Mouse (Mus musculus) MEL (cell line): ENCODE data around the gene Bora. TPM values are rescaled to one million over a fixed set of nuclear protein-coding genes. Genes with fewer than 3 reads are reported as not detected.

Experiments used
- DNase-seq: peaks from one replicate; pipeline ENCODE4 v3.0.0; 2011; ENCODE audit warnings: low read depth, low spot score
- H3K27ac ChIP-seq: 2 replicates; pipeline ENCODE4 v1.5.1; 2012; ENCODE audit warnings: low read depth, mild to moderate bottlenecking, control low read depth, low read length, moderate library complexity; ENCODE audit not compliant: control insufficient read depth
- H3K27me3 ChIP-seq, 2 experiments: fragments of 150-350 bp in 1 of 2; sonication (generic) in 1 of 2; 2 replicates each; pipeline ENCODE4 v1.6.1; 2012; ENCODE audit warnings: low read length in 2 of 2, mild to moderate bottlenecking in 2 of 2, improper control_type of control experiment in 1 of 2, moderate library complexity in 1 of 2; ENCODE audit not compliant: insufficient read depth in 2 of 2, control insufficient read depth in 1 of 2
- H3K36me3 ChIP-seq, 2 experiments: 2 replicates each; pipeline ENCODE4 v1.6.1; 2012 to 2014; ENCODE audit warnings: low read length in 2 of 2, improper control_type of control experiment in 1 of 2, inconsistent platforms in 1 of 2, mild to moderate bottlenecking in 1 of 2; ENCODE audit not compliant: insufficient read depth in 2 of 2, control insufficient read depth in 1 of 2
- H3K4me1 ChIP-seq, 2 experiments: fragments of 150-350 bp in 1 of 2; sonication (generic) in 1 of 2; 2 replicates each; pipeline ENCODE4 v1.6.1; 2012; ENCODE audit warnings: low read length in 2 of 2, improper control_type of control experiment in 1 of 2, mild to moderate bottlenecking in 1 of 2; ENCODE audit not compliant: insufficient read depth in 2 of 2, control insufficient read depth in 1 of 2
- H3K4me3 ChIP-seq, 2 experiments: fragments of 150-350 bp in 1 of 2; sonication (generic) in 1 of 2; 2 replicates each; pipeline ENCODE4 v1.5.1; 2012; ENCODE audit warnings: low read depth in 2 of 2, low read length in 2 of 2, mild to moderate bottlenecking in 2 of 2, moderate library complexity in 2 of 2, control low read depth in 1 of 2, improper control_type of control experiment in 1 of 2; ENCODE audit not compliant: control insufficient read depth in 1 of 2, insufficient read depth in 1 of 2
- H3K79me2 ChIP-seq: 2 replicates; pipeline ENCODE4 v1.6.1; 2012; ENCODE audit warnings: mild to moderate bottlenecking, low read length, moderate library complexity; ENCODE audit not compliant: control insufficient read depth, poor library complexity, insufficient read depth
- H3K9ac ChIP-seq: 2 replicates; pipeline ENCODE4 v1.6.1; 2012; ENCODE audit warnings: low read depth, mild to moderate bottlenecking, control low read depth, low read length, moderate library complexity; ENCODE audit not compliant: control insufficient read depth, poor library complexity, severe bottlenecking
- H3K9me3 ChIP-seq: fragments of 150-350 bp; sonication (generic); replicated peaks from 2 replicates; pipeline ENCODE4 v1.6.1; 2012; ENCODE audit warnings: mild to moderate bottlenecking, low read length, improper control_type of control experiment, moderate library complexity; ENCODE audit not compliant: insufficient read depth
- BHLHE40 ChIP-seq: IDR thresholded peaks from 2 replicates; pipeline ENCODE4 v1.6.1; 2012; ENCODE audit warnings: low read depth, mild to moderate bottlenecking, inconsistent platforms, low read length, improper control_type of control experiment, borderline replicate concordance
- CHD1 ChIP-seq: IDR thresholded peaks from 2 replicates; pipeline ENCODE4 v1.6.1; 2012; ENCODE audit warnings: low read depth, mild to moderate bottlenecking, inconsistent platforms, low read length, improper control_type of control experiment
- CHD2 ChIP-seq: IDR thresholded peaks from 2 replicates; pipeline ENCODE4 v1.6.1; 2011; ENCODE audit warnings: low read length, improper control_type of control experiment
- CTCF ChIP-seq, 3 experiments: IDR thresholded peaks in 2 of 3; conservative IDR thresholded peaks in 1 of 3; 2 replicates each; pipeline ENCODE4 v1.5.1; 2011 to 2012; ENCODE audit warnings: low read length in 3 of 3, low read depth in 2 of 3, mild to moderate bottlenecking in 2 of 3, improper control_type of control experiment in 1 of 3, inconsistent platforms in 1 of 3, mixed read lengths in 1 of 3, moderate library complexity in 1 of 3; ENCODE audit not compliant: control insufficient read depth in 1 of 3, insufficient read depth in 1 of 3, poor library complexity in 1 of 3, severe bottlenecking in 1 of 3
- E2F4 ChIP-seq: IDR thresholded peaks from 2 replicates; pipeline ENCODE4 v1.6.1; 2011; ENCODE audit warnings: low read depth, low read length, improper control_type of control experiment, borderline replicate concordance
- ELF1 ChIP-seq: IDR thresholded peaks from 2 replicates; pipeline ENCODE4 v1.6.1; 2014; ENCODE audit warnings: low read depth, mild to moderate bottlenecking, inconsistent platforms, low read length, improper control_type of control experiment, moderate library complexity
- GATA1 ChIP-seq: IDR thresholded peaks from 2 replicates; pipeline ENCODE4 v1.6.1; 2011; ENCODE audit warnings: low read depth, low read length, improper control_type of control experiment
- HCFC1 ChIP-seq: IDR thresholded peaks from 2 replicates; pipeline ENCODE4 v1.6.1; 2012; ENCODE audit warnings: low read depth, mild to moderate bottlenecking, inconsistent platforms, low read length, improper control_type of control experiment, moderate library complexity
- JUND ChIP-seq: IDR thresholded peaks from 2 replicates; pipeline ENCODE4 v1.6.1; 2011; ENCODE audit warnings: low read depth, mild to moderate bottlenecking, improper control_type of control experiment, low read length
- KAT2A ChIP-seq: conservative IDR thresholded peaks from 2 replicates; pipeline ENCODE4 v1.6.1; 2012; ENCODE audit warnings: low read depth, low read length, improper control_type of control experiment, inconsistent platforms
- MAX ChIP-seq: IDR thresholded peaks from 2 replicates; pipeline ENCODE4 v1.6.1; 2011; ENCODE audit warnings: low read length, improper control_type of control experiment
- MAZ ChIP-seq: IDR thresholded peaks from 2 replicates; pipeline ENCODE4 v1.6.1; 2012; ENCODE audit warnings: low read depth, mild to moderate bottlenecking, inconsistent platforms, low read length, improper control_type of control experiment
- MEF2A ChIP-seq: IDR thresholded peaks from 2 replicates; pipeline ENCODE4 v1.6.1; 2014; ENCODE audit warnings: low read depth, mild to moderate bottlenecking, inconsistent platforms, low read length, improper control_type of control experiment; ENCODE audit not compliant: poor library complexity, insufficient replicate concordance, severe bottlenecking; ENCODE audit errors: extremely low read depth
- MXI1 ChIP-seq: IDR thresholded peaks from 2 replicates; pipeline ENCODE4 v1.6.1; 2011; ENCODE audit warnings: mild to moderate bottlenecking, low read depth, low read length, improper control_type of control experiment
- MYB ChIP-seq: IDR thresholded peaks from 2 replicates; pipeline ENCODE4 v1.6.1; 2011; ENCODE audit warnings: mild to moderate bottlenecking, low read depth, low read length, improper control_type of control experiment
- MYC ChIP-seq: IDR thresholded peaks from 2 replicates; pipeline ENCODE4 v1.6.1; 2011; ENCODE audit warnings: low read depth, mild to moderate bottlenecking, low read length, improper control_type of control experiment, moderate library complexity
- NELFE ChIP-seq: IDR thresholded peaks from 2 replicates; pipeline ENCODE4 v1.6.1; 2011; ENCODE audit warnings: low read depth, low read length, improper control_type of control experiment
- NRF1 ChIP-seq: IDR thresholded peaks from 2 replicates; pipeline ENCODE4 v1.6.1; 2014; ENCODE audit warnings: low read depth, mild to moderate bottlenecking, inconsistent platforms, low read length, improper control_type of control experiment, moderate library complexity; ENCODE audit not compliant: poor library complexity, insufficient read depth, severe bottlenecking
- POLR2A ChIP-seq, 2 experiments: IDR thresholded peaks; 2 replicates each; pipeline ENCODE4 v1.6.1; 2011 to 2012; ENCODE audit warnings: low read length in 2 of 2, mild to moderate bottlenecking in 2 of 2, control low read depth in 1 of 2, improper control_type of control experiment in 1 of 2, low read depth in 1 of 2, moderate library complexity in 1 of 2; ENCODE audit not compliant: control insufficient read depth in 1 of 2, insufficient read depth in 1 of 2, poor library complexity in 1 of 2
- POLR2AphosphoS5 ChIP-seq: IDR thresholded peaks from 2 replicates; pipeline ENCODE4 v1.6.1; 2012; ENCODE audit warnings: low read depth, borderline replicate concordance, mild to moderate bottlenecking, inconsistent platforms, low read length, moderate library complexity, mixed read lengths
- RAD21 ChIP-seq: IDR thresholded peaks from 2 replicates; pipeline ENCODE4 v1.6.1; 2011; ENCODE audit warnings: mild to moderate bottlenecking, low read depth, low read length, improper control_type of control experiment
- RCOR1 ChIP-seq: IDR thresholded peaks from 2 replicates; pipeline ENCODE4 v1.6.1; 2012; ENCODE audit warnings: low read depth, mild to moderate bottlenecking, inconsistent platforms, low read length, improper control_type of control experiment
- SIN3A ChIP-seq: IDR thresholded peaks from 2 replicates; pipeline ENCODE4 v1.6.1; 2012; ENCODE audit warnings: low read length, improper control_type of control experiment, inconsistent platforms
- SMC3 ChIP-seq: IDR thresholded peaks from 2 replicates; pipeline ENCODE4 v1.6.1; 2011; ENCODE audit warnings: low read depth, low read length, improper control_type of control experiment
- TAL1 ChIP-seq: IDR thresholded peaks from 2 replicates; pipeline ENCODE4 v1.6.1; 2012; ENCODE audit warnings: mild to moderate bottlenecking, inconsistent platforms, low read length, moderate library complexity, mixed read lengths
- TBP ChIP-seq: IDR thresholded peaks from 2 replicates; pipeline ENCODE4 v1.8.0; 2011; ENCODE audit warnings: low read depth, low read length, improper control_type of control experiment
- UBTF ChIP-seq: IDR thresholded peaks from 2 replicates; pipeline ENCODE4 v1.6.1; 2012; ENCODE audit warnings: low read depth, mild to moderate bottlenecking, inconsistent platforms, low read length, improper control_type of control experiment, moderate library complexity, borderline replicate concordance; ENCODE audit not compliant: insufficient read depth
- USF2 ChIP-seq, 2 experiments: IDR thresholded peaks; 2 replicates each; pipeline ENCODE4 v1.6.1; 2011 to 2012; ENCODE audit warnings: improper control_type of control experiment in 2 of 2, low read length in 2 of 2, borderline replicate concordance in 1 of 2, inconsistent platforms in 1 of 2, low read depth in 1 of 2, mild to moderate bottlenecking in 1 of 2; ENCODE audit not compliant: insufficient read depth in 1 of 2
- ZKSCAN1 ChIP-seq: IDR thresholded peaks from 2 replicates; pipeline ENCODE4 v1.6.1; 2012; ENCODE audit warnings: low read depth, mild to moderate bottlenecking, inconsistent platforms, low read length, improper control_type of control experiment, moderate library complexity
- ZMIZ1 ChIP-seq: IDR thresholded peaks from 2 replicates; pipeline ENCODE4 v1.6.1; 2012; ENCODE audit warnings: low read depth, mild to moderate bottlenecking, inconsistent platforms, low read length, improper control_type of control experiment, moderate library complexity
- ZNF384 ChIP-seq: IDR thresholded peaks from 2 replicates; pipeline ENCODE4 v1.6.1; 2012; ENCODE audit warnings: low read depth, mild to moderate bottlenecking, inconsistent platforms, low read length, improper control_type of control experiment
- polyA plus RNA-seq, 2 experiments: library from polyadenylated mRNA; stranded (reverse) in 1 of 2; unstranded in 1 of 2; fragments of >175 nt in 1 of 2; fragments of >200 nt in 1 of 2; gene quantifications; 2 replicates each; pipeline versions ENCODE4 v1.2.1 to v1.2.4; 2012; ENCODE audit warnings: low replicate concordance in 2 of 2, low read depth in 1 of 2; ENCODE audit not compliant: insufficient read length in 2 of 2, insufficient read depth in 1 of 2, missing spikeins in 1 of 2
- total RNA-seq: library from RNA; depleted of rRNA; stranded (reverse); fragments of 300-350 nt; gene quantifications from 2 replicates; pipeline ENCODE4 v1.2.3, GENCODE M21; 2012

Gene Bora
- total and polyA plus RNA-seq, 3 experiments, result 32.6 to 71.2 (median 44.9) TPM

DNA sequence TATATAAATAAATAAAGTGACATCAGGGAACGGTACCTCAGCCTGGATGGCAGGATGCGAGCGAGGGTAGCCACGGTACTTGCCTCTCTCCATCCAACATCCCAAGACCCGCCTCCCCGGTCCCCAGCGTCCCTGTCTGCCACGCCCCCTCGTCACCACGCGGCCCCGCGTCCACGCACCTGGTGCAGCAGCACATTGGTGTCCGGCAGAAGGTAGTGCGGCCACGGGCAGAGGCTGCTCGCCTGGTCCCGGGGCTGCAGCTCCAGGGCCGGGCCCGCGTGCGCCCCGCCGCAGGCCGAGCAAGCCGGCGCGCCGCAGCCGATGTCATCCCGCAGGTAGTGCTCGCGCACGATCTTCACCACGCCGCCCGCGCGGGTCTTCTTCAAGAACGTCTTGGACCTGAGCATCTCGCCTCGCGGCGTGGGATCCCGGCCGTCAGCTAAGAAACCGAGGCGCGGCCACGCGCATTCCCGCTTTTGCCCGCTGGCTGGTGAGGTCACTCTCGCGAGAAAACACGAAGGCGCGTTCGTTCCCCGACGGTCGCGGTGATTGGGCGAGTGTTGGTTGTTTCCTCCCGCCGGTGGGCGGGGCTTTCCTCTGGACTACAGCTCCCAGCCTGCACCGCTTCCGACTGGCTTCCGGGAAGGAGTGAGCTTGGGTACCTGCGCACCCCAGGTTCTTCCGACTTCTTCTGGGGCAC, 53.4 kb downstream of the Bora start, which contains the start of the genes Pibf1 and Dis3 (continued):
- TF ChIP-seq MEF2A (no peak), MYC (peak; percentile 86), ELF1 (peak; percentile 98), UBTF (no peak), MAX (peak; percentile 94), CHD2 (peak; percentile 96), RAD21 (no peak), NRF1 (peak; percentile 66), ZMIZ1 (peak; percentile 84; the same call in 1 of the 2 replicates), ZNF384 (no peak), CHD1 (no peak)
- TF ChIP-seq, all 39 proteins: peak for 17

DNA sequence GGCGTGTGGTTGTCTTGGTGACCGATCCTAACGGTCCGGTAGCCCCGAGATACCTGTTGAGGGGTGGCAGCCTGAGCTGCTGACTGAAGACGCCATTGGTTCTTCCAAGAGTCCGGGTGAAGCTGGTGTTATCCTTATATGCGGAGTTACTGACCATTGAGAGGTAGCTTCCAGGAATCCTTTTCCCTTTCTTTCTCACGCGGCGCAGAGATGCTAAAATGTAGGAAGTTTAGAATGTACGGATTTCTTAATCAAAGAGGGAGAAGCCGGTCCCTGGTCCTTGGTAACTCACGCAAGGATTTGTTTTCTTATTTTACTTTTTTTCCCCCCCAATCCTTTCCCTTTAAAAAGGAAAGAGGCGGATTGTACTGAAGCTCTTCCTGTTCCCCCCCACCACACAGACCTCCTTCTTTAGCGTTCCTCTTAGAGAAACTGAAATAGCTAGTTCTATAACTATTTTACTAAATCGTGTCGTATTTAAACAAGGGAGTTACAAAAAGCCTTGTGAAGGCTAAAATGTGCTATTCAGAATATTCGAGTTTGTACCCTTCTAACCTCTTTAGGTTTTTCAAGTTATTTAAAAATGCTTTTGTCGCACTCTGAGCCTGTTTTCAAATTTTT, 54.1 kb downstream of the Bora start:
- H3K79me2 ChIP-seq, result peaks cover 19% of the 10 kb centered on the region
- H3K27me3 ChIP-seq, result no peaks in the 10 kb centered on the region
- DNase-seq, result peak; percentile 70
- H3K4me1 ChIP-seq, result peaks cover 17 to 19% of the 10 kb centered on the region in 2 experiments
- H3K9me3 ChIP-seq, result no peaks in the 10 kb centered on the region
- peaks cover 16 to 33% of the 10 kb centered on the region in 2 experiments for H3K36me3 ChIP-seq
- peak overlapping the region; percentile 57 for H3K9ac ChIP-seq
- H3K4me3 ChIP-seq, result peak overlapping the region; percentile 76 to 96
- peak overlapping the region; percentile 8 for H3K27ac ChIP-seq
- no peak for TF ChIP-seq ZMIZ1
- TF ChIP-seq NELFE, result no peak; the same call in 1 of the 2 replicates
- no peak for TF ChIP-seq CTCF (IDR thresholded peaks at IDR 0.05 in 2 of 3, conservative IDR thresholded peaks at IDR 0.05 in 1 of 3; ENCODE audit: control insufficient read depth in 1 of 3, insufficient read depth in 1 of 3, low read depth in 2 of 3, low read length in 3 of 3, poor library complexity in 1 of 3, severe bottlenecking in 1 of 3)
- TF ChIP-seq BHLHE40, result no peak
- no peak for TF ChIP-seq MYB
- no peak for TF ChIP-seq TAL1
- TF ChIP-seq MXI1, result no peak; the same call in 1 of the 2 replicates
- no peak for TF ChIP-seq MYC
- TF ChIP-seq ZNF384, result 0 out of 2 replicates have a peak, but pooled peaks have one; percentile 34
- peak; percentile 74 for TF ChIP-seq HCFC1
- no peak for TF ChIP-seq USF2 (IDR thresholded peaks at IDR 0.05; ENCODE audit: borderline replicate concordance in 1 of 2, insufficient read depth in 1 of 2, low read depth in 1 of 2, low read length in 2 of 2)
- no peak for TF ChIP-seq TBP
- TF ChIP-seq JUND, result no peak
- no peak for TF ChIP-seq RCOR1
- no peak for TF ChIP-seq RAD21
- TF ChIP-seq GATA1, result no peak
- TF ChIP-seq NRF1, result no peak
- peak; percentile 84; the same call in 1 of the 2 replicates for TF ChIP-seq SIN3A
- 0 out of 2 replicates have a peak, but pooled peaks have one; percentile 26 for TF ChIP-seq E2F4
- no peak for TF ChIP-seq UBTF
- peak; percentile 60; the same call in 1 of the 2 replicates for TF ChIP-seq CHD1
- TF ChIP-seq POLR2A (IDR thresholded peaks at IDR 0.05; ENCODE audit: control insufficient read depth in 1 of 2, insufficient read depth in 1 of 2, low read depth in 1 of 2, low read length in 2 of 2, poor library complexity in 1 of 2), result no peak
- TF ChIP-seq SMC3, result no peak
- no peak for TF ChIP-seq MAZ
- peak; percentile 78 for TF ChIP-seq ELF1
- TF ChIP-seq POLR2AphosphoS5, result no peak
- 0 out of 2 replicates have a peak, but pooled peaks have one; percentile 48 for TF ChIP-seq KAT2A
- TF ChIP-seq ZKSCAN1, result no peak
